Mouse (Mus musculus): ENCODE results near the gene A630095N17Rik. TPM values are rescaled to one million over a fixed set of nuclear protein-coding genes. Genes with fewer than 3 reads are reported as not detected.
A peak's percentile ranks its signal among the peaks of the same experiment; 100 is the strongest.

A630095N17Rik gene
- polyA plus RNA-seq, 1 experiment from 2014 or later: not detected

DNA sequence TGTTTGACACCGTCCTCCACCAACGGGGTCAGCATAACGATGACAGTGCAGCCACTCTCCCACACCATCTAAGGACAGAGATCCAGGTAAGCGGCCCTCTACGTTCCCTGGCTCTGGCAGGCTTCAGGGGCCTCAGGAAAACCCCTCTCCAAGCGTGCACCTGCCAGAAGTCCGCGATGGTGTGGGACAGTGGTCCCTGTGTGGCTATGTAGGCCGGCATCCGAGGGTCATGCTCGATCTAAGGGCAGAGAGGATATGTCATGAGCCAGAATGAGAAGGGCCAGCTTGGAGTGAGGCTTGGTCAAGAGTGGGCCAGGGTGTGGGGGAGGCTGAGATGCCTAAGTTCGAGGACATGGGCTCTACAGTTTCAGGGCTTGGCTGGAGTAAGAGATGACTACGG is 20.4 kb upstream of the A630095N17Rik start:
- WGBS: 70% methylated on average over 13 of the region's 13 CpGs
- no peaks in the 10 kb centered on the region for H3K9me3 ChIP-seq
- H3K27ac ChIP-seq (replicated peaks): no peak overlapping the region
- H3K4me3 ChIP-seq: no peak overlapping the region
- no peaks in the 10 kb centered on the region for H3K36me3 ChIP-seq
- no peak for ATAC-seq (ENCODE audit: low FRiP score, low read depth)
- no peak overlapping the region for H3K9ac ChIP-seq (replicated peaks)
- peaks cover 12% of the 10 kb centered on the region for H3K27me3 ChIP-seq
- H3K4me1 ChIP-seq: peaks cover 12% of the 10 kb centered on the region
- H3K4me2 ChIP-seq (replicated peaks): no peak overlapping the region

DNA sequence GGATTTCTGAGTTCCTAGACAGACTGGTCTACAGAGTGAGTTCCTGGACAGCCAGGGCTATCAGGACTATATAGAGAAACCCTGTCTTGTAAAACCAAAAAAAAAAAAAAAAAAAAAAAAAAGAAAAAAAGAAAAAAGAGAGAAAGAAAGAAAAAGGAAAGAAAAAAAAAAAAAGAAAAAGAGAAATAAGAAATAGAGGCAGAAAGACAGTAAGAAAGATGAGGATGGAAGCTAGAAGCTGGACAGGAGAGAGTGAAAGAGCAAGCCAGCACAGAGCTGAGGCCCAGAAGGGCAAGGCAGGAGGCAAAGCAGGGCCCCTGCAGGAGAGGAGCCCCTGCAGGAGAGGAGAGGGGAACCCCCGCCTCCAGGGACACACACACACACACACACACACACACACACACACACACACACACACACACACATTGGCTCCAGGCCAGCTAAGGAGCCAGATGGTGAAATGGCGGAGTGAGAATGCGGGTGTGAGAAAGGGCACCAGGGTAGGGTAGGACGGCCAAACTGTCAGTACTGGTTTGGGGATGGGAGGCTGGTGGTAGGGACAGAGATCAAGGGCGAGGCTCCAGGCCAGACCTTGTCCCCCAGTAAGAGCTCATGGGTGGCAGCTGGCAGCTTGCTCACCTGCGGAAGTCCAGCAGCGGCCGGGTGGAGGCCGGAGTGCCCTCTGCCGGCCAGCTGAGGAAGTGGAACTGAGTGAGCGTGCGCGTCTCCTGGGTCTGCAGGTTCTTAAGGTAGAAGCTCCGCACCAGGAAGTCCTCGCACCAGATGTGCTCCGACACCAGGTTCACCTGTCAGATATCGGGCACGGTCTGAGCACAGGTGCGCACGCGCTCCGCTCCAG is 19.4 kb upstream of the A630095N17Rik start:
- 4% methylated on average over 21 of the region's 22 CpGs for WGBS
- no peak overlapping the region for H3K27ac ChIP-seq (replicated peaks)
- H3K9me3 ChIP-seq: no peaks in the 10 kb centered on the region
- H3K4me3 ChIP-seq: peak overlapping the region; percentile 15; the same call in 1 of the 2 replicates
- no peak overlapping the region for H3K9ac ChIP-seq (replicated peaks)
- H3K36me3 ChIP-seq: no peaks in the 10 kb centered on the region
- peak; percentile 48; the same call in 1 of the 2 replicates for ATAC-seq (ENCODE audit: low FRiP score, low read depth)
- peaks cover 12% of the 10 kb centered on the region for H3K4me1 ChIP-seq
- H3K4me2 ChIP-seq (replicated peaks): peak overlapping the region; percentile 45
- peaks cover 9% of the 10 kb centered on the region for H3K27me3 ChIP-seq

DNA sequence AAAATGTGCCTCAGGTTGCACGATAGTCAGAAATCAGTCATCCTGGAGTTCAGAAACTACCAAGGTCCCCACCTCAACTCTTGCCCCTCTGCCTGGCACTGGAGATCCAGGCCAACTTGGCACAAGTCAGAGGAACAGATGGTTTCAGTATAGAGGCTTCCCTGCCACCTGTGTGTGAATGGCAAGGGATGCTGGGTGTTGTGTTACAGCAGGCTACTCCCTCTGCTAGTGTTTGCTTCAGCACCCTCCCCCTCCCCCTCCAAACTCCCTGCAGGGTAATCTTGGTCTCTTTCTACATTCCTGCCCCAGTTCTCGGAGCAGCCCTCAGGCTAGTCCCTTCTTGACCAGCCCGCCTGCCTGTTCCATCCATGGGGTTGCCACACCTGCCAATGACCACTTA is 18.6 kb upstream of the A630095N17Rik start:
- 63% methylated on average over 3 of the region's 3 CpGs for WGBS
- Histone ChIP-seq H3K4me2 (replicated peaks) (no peak overlapping the region), H3K4me3 (no peak overlapping the region), H3K9ac (replicated peaks) (no peak overlapping the region), H3K27ac (replicated peaks) (no peak overlapping the region), H3K36me3 (no peaks in the 10 kb centered on the region), H3K4me1 (peaks cover 12% of the 10 kb centered on the region), H3K27me3 (peaks cover 9% of the 10 kb centered on the region), H3K9me3 (no peaks in the 10 kb centered on the region)
- no peak for ATAC-seq (ENCODE audit: low FRiP score, low read depth)

DNA sequence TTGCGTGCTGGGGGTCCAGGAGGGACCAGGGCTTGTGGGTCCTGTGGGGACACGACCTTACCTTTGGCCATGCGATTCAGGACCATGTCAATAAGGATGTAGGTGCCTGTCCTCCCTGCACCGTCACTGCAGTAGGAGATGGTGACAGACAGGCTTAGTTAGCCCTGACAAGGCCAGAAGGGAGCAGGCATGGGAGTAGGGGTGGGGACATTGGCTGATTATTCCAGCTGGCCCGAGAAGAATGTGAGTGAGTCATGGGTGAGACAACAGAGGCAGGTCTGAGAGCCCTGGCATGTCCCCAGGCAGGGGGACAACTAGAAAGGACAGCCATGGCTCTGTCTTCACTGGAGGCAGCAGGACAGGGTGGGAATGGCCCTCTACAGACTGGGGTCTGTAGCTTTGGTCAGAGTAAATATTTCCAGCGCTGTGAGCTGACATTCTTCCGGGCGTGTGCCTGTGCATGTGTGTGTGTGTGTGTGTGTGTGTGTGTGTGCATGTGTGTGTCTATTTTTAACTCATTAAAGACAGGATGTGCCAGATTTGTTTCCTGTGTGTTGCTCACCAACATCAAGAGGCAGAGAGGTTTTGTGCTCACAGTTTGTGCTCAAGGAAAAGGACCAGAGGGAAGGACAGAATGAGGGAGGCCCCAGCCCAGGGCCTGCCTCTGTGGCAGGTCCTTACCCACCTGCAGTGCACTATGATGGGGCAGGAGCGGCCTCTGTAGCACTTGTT is 16.3 kb upstream of the A630095N17Rik start:
- Histone ChIP-seq H3K4me2 (replicated peaks) (no peak overlapping the region), H3K4me3 (no peak overlapping the region), H3K27me3 (peaks cover 6% of the 10 kb centered on the region), H3K4me1 (peaks cover 8% of the 10 kb centered on the region), H3K27ac (replicated peaks) (no peak overlapping the region), H3K36me3 (peaks cover 6% of the 10 kb centered on the region), H3K9me3 (no peaks in the 10 kb centered on the region), H3K9ac (replicated peaks) (no peak overlapping the region)
- WGBS: 64% methylated on average over 9 of the region's 9 CpGs
- ATAC-seq (ENCODE audit: low FRiP score, low read depth): no peak

DNA sequence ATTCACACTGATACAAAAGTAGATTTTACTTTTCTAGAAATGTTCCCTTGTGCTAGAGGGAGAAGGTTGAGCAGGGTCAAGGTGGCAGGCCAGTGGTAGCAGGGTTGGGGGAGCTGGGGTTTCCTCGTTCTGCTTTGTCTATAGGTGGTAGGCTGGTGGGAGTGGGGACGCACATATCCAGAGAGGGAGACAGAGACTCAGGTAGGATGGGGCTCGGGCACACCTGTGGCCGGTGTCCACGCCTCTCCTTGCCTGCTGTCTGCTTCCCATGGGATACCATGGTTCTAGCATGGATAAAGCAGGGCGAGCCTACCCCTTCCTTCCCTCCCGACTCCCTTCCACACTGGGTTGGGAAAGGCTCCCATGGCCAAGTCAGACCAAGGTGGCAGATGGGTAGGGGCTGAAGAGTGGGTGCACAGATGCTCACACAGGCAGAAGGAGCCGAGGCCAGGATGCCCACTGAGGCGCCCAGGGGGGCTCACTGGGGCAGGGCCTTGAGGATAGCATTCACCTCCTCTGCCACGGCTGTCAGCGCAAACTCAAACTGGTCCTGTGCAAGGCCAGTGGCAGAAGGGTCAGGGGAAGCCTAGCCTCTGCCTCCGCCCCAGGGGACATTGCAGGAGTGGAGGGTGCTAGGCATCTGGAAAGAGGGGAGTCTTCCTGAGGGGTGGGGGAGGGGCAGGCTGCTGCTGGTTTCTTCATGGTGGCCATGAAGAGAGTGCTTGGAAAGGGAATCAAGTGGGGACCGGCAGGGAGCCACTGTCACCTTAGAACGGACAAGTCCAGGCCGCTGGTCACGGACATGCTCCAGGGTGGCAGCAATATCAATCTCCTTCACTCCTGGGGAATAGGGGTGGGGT is 15.4 kb upstream of the A630095N17Rik start:
- no peak overlapping the region for H3K4me2 ChIP-seq (replicated peaks)
- no peaks in the 10 kb centered on the region for H3K27me3 ChIP-seq
- H3K4me3 ChIP-seq: no peak overlapping the region
- WGBS: 83% methylated on average over 16 of the region's 16 CpGs
- H3K4me1 ChIP-seq: peaks cover 8% of the 10 kb centered on the region
- H3K9me3 ChIP-seq: no peaks in the 10 kb centered on the region
- no peak for ATAC-seq (ENCODE audit: low FRiP score, low read depth)
- no peak overlapping the region for H3K27ac ChIP-seq (replicated peaks)
- H3K36me3 ChIP-seq: peaks cover 10% of the 10 kb centered on the region
- no peak overlapping the region for H3K9ac ChIP-seq (replicated peaks)

DNA sequence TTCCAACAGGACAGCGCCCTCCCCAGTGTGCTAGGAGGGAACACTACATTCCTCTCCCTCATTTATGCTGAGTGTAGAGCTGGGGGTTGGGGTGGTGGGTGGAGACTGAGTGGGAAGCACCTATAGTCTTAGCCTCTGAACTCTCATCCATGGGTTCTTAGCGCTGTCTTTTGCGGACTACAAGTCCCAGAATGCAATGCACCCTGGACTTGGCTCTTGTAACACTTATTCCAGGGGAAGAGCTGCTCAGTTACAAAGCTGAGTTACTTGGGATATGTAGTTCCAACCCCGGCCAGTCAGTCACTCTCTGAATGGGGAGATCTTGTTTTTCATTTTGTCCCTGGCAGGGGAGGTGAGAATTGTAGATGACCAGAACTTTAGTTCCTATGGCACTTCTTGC is 12.9 kb upstream of the A630095N17Rik start:
- Histone ChIP-seq H3K27ac (replicated peaks) (no peak overlapping the region), H3K4me3 (no peak overlapping the region), H3K4me2 (replicated peaks) (no peak overlapping the region), H3K27me3 (no peaks in the 10 kb centered on the region), H3K9me3 (no peaks in the 10 kb centered on the region), H3K9ac (replicated peaks) (no peak overlapping the region; the same call in 1 of the 2 replicates), H3K36me3 (peaks cover 17% of the 10 kb centered on the region), H3K4me1 (no peaks in the 10 kb centered on the region)
- 12% methylated on average over 4 of the region's 4 CpGs for WGBS
- ATAC-seq (ENCODE audit: low FRiP score, low read depth): peak; percentile 69

DNA sequence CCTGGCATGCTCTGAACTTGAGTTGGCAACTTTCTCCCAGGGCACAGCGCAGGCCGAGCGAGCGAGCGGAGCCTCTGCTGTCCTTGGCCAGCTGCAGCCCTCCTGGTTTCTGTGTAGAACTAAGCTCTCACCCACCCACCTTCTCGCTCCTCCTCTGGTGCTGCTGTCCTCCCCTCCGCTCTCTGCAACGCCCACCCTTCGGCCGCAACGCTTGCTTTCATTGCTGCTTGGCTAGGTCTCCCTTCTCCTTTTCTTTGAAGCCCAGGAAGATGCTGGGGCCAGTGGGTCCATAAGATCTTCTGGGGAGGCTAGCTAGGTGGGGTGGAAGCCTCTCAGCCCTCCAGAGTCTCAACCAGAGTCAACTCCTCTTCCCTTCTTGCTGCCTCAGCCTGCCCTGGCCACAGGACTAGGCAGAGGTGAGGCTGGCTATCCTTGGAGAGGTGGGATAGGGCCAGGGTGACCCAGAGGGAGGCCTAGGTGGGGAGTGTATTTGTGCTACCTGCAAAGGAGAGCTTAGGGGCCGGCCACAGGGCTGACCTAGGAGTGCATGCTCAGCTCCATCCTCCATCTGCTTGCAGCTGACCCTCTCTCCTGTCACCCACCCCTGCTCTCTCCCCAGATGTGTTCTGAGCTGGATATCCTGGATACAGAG is 12.4 kb upstream of the A630095N17Rik start:
- Histone ChIP-seq H3K36me3 (peaks cover 21% of the 10 kb centered on the region), H3K9ac (replicated peaks) (no peak overlapping the region; the same call in 1 of the 2 replicates), H3K27me3 (no peaks in the 10 kb centered on the region), H3K27ac (replicated peaks) (no peak overlapping the region), H3K4me3 (no peak overlapping the region), H3K4me1 (no peaks in the 10 kb centered on the region), H3K4me2 (replicated peaks) (no peak overlapping the region), H3K9me3 (no peaks in the 10 kb centered on the region)
- peak; percentile 31; the same call in 1 of the 2 replicates for ATAC-seq (ENCODE audit: low FRiP score, low read depth)
- WGBS: 81% methylated on average over 12 of the region's 12 CpGs

DNA sequence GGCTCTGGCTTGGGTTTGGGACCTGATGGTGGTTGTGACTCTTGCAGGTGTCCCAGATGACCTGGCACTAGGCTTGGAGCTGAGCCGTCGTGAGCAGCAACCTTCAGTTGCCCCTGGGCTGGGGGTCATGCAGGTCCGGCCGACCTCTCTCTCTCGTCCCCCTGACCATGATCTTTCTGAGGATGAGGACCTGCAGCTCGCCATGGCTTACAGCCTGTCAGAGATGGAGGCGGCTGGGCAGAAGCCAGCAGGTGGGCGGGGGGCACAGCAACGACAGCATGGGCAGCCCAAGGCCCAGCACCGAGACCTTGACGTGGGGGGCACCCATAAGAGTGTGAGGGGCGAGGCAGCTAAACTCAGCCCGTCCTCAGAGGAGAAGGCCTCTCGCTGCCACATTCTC is 11.5 kb upstream of the A630095N17Rik start:
- no peak overlapping the region for H3K4me3 ChIP-seq
- WGBS: 92% methylated on average over 14 of the region's 14 CpGs
- no peak for ATAC-seq (ENCODE audit: low FRiP score, low read depth)
- H3K9me3 ChIP-seq: no peaks in the 10 kb centered on the region
- H3K4me1 ChIP-seq: no peaks in the 10 kb centered on the region
- no peak overlapping the region for H3K27ac ChIP-seq (replicated peaks)
- no peak overlapping the region for H3K9ac ChIP-seq (replicated peaks)
- H3K36me3 ChIP-seq: peaks cover 21% of the 10 kb centered on the region
- H3K4me2 ChIP-seq (replicated peaks): no peak overlapping the region
- H3K27me3 ChIP-seq: no peaks in the 10 kb centered on the region

DNA sequence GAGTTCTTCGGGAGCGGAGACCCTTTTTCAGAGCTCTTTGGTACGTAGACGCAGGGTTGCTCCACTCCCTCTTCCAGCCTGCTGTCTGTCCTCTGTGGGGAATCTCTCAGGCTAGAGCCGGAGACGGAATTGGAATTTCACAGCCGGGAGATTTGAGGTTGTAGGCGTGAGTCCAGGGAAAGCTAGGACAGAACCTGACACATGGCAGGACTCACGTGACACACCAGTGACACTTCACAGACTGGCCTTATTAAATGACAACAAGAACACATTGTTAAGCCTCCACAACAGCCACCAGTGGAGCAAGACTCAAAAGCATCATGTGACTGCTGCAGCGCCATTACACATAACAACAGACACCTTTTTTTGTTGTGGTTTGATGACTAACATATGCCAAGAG is 7.7 kb upstream of the A630095N17Rik start:
- Histone ChIP-seq H3K27ac (replicated peaks) (no peak overlapping the region), H3K4me1 (peaks cover 19% of the 10 kb centered on the region; the same call in 1 of the 2 replicates), H3K4me2 (replicated peaks) (no peak overlapping the region), H3K4me3 (no peak overlapping the region), H3K27me3 (0 out of 2 replicates have a peak, but pooled peaks cover 8% of the 10 kb centered on the region), H3K9me3 (no peaks in the 10 kb centered on the region), H3K9ac (replicated peaks) (no peak overlapping the region), H3K36me3 (peaks cover 21% of the 10 kb centered on the region)
- ATAC-seq (ENCODE audit: low FRiP score, low read depth): no peak
- WGBS: 88% methylated on average over 10 of the region's 10 CpGs

DNA sequence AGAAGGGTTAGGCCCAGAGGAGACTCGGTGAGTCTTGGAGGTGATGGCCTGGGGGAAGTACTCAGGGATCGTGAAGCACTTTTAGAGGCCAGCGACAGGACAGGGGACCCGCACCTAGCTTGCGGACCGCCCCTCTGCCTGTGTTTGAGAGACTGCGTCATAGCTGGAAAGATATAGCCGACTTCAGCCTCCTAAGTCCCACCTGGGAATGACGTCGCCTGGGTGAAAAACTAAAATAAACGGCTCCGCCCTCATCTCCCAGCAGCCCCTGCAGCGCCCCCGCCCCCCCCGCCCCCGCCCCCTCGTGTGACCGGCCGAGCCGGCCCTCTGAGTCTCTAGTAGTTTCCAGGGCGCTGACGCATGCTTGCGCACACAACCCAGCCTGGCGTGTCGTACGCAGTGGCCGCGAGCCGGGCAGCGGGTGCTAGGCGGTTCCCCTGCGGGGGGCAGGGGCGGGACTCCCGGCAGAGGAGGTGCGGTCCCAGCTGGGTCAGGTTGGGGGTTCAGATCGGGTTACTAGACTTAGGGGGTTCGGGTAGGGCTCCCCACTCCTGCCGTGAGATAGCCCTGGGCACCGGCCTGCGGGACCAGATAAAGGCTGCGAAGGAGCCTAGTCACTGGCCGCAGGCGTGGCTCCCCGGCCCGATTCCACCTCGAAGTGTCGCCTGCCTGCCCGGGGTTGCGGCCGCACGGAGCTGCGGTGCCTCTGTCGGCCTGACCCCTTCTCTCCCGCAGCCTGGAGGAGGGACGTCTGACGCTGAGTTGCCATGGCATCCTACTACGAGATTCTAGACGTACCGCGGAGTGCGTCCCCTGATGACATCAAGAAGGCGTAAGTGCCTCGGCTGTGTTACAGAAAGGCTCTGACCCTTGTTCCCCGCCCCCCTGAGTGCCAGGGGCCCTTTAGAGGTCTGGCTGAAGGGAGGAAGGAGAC is 4.5 kb upstream of the A630095N17Rik start, which contains the start of gene Dnajb2:
TSS of gene Dnajb2 (plus strand) at position 290 of the 934 bp plus-strand sequence.
- ATAC-seq (ENCODE audit: low FRiP score, low read depth): peak; percentile 90
- H3K27me3 ChIP-seq: peaks cover 13% of the 10 kb centered on the region; the same call in 1 of the 2 replicates
- H3K4me3 ChIP-seq: peak within 1 kb of the TSS; percentile 49
- peak within 1 kb of the TSS; percentile 59 for H3K9ac ChIP-seq (replicated peaks)
- H3K36me3 ChIP-seq: peaks cover 9% of the 10 kb centered on the region; the same call in 1 of the 2 replicates
- H3K9me3 ChIP-seq: no peaks in the 10 kb centered on the region
- H3K4me1 ChIP-seq: peaks cover 19% of the 10 kb centered on the region; the same call in 1 of the 2 replicates
- 1% methylated on average over 63 of the region's 64 CpGs for WGBS
- peak within 1 kb of the TSS; percentile 68 for H3K4me2 ChIP-seq (replicated peaks)
- H3K27ac ChIP-seq (replicated peaks): peak within 1 kb of the TSS; percentile 70
